Mouse (Mus musculus): Measurements from ENCODE around the gene Clpb.

Clpb gene

GRCm38 (mm10) chr7:101725081-101725480 is 61.6 kb downstream of the Clpb start:
- no peak for DNase-seq (ENCODE audit: low spot score in 2 of 2)

GRCm38 (mm10) chr7:101726980-101727379 is 63.5 kb downstream of the Clpb start:
- no peak for DNase-seq (ENCODE audit: low spot score in 2 of 2)

- DNase-seq (ENCODE audit: low spot score in 2 of 2), result no peak
These were observed 68.7 kb downstream of the Clpb start for GRCm38 (mm10) chr7:101732096-101732495.

GRCm38 (mm10) chr7:101733042-101733441 is 69.6 kb downstream of the Clpb start:
- no peak for DNase-seq (ENCODE audit: low spot score in 2 of 2)

GRCm38 (mm10) chr7:101735297-101735696 is 71.9 kb downstream of the Clpb start:
- DNase-seq (ENCODE audit: low spot score in 2 of 2), result no peak

GRCm38 (mm10) chr7:101737735-101738134 is 74.3 kb downstream of the Clpb start:
- DNase-seq (ENCODE audit: low spot score in 2 of 2), result no peak

GRCm38 (mm10) chr7:101739602-101740001 is 76.2 kb downstream of the Clpb start:
- DNase-seq (ENCODE audit: low spot score in 2 of 2), result no peak

GRCm38 (mm10) chr7:101743487-101743886 is 80.1 kb downstream of the Clpb start:
- DNase-seq (ENCODE audit: low spot score in 2 of 2), result no peak

- no peak for DNase-seq (ENCODE audit: low spot score in 2 of 2)
These were observed 83.3 kb downstream of the Clpb start for GRCm38 (mm10) chr7:101746559-101747334.

- DNase-seq (ENCODE audit: low spot score in 2 of 2), result no peak
These were observed 86.8 kb downstream of the Clpb start for GRCm38 (mm10) chr7:101750268-101750667.

GRCm38 (mm10) chr7:101752346-101752745 is 88.9 kb downstream of the Clpb start:
- DNase-seq (ENCODE audit: low spot score in 2 of 2), result no peak

- no peak for DNase-seq (ENCODE audit: low spot score in 2 of 2)
These were observed 90.1 kb downstream of the Clpb start for GRCm38 (mm10) chr7:101753492-101753891.

- DNase-seq (ENCODE audit: low spot score in 2 of 2), result no peak
These were observed 91.0 kb downstream of the Clpb start for GRCm38 (mm10) chr7:101754416-101754815.

GRCm38 (mm10) chr7:101755301-101755700 is 91.9 kb downstream of the Clpb start:
- no peak for DNase-seq (ENCODE audit: low spot score in 2 of 2)

GRCm38 (mm10) chr7:101761899-101762780 is 98.7 kb downstream of the Clpb start:
- DNase-seq (ENCODE audit: low spot score in 2 of 2), result peak in 1 of 2 experiments; percentile 58

GRCm38 (mm10) chr7:101767335-101767907 is 104.0 kb downstream of the Clpb start:
- no peak for DNase-seq (ENCODE audit: low spot score in 2 of 2)

- DNase-seq (ENCODE audit: low spot score in 2 of 2), result no peak
These were observed 106.6 kb downstream of the Clpb start for GRCm38 (mm10) chr7:101770051-101770450.

GRCm38 (mm10) chr7:101771604-101772003 is 108.2 kb downstream of the Clpb start:
- DNase-seq (ENCODE audit: low spot score in 2 of 2), result no peak

- DNase-seq (ENCODE audit: low spot score in 2 of 2), result no peak
These were observed 109.3 kb downstream of the Clpb start for GRCm38 (mm10) chr7:101772687-101773086.

GRCm38 (mm10) chr7:101777053-101777452 is 113.6 kb downstream of the Clpb start:
- DNase-seq (ENCODE audit: low spot score in 2 of 2), result no peak

GRCm38 (mm10) chr7:101817861-101818401 is 154.5 kb downstream of the Clpb start, which contains the start of gene Phox2a:
Phox2a (plus strand) TSS chr7:101818313.
- DNase-seq (ENCODE audit: low spot score in 2 of 2), result no peak
